Mouse (Mus musculus): ENCODE results near the gene Rarg. TPM values are rescaled to one million over a fixed set of nuclear protein-coding genes. Genes with fewer than 3 reads are reported as not detected.

Rarg gene
- total RNA-seq (2023): 10 to 100 TPM; 41.1 to 42.1 TPM

GRCm38 (mm10) chr15:102257202-102258075, at the start of gene Rarg:
Gene Rarg, minus strand, starts transcription at chr15:102257517.

GRCm38 (mm10) chr15:102295633-102296367, 38.5 kb upstream of the Rarg start, which contains the start of gene Espl1:
Gene Espl1, plus strand, starts transcription at chr15:102296266.

GRCm38 (mm10) chr15:102279092-102279782, 21.9 kb upstream of the Rarg start, which contains the start of gene Mfsd5:
Gene Mfsd5, plus strand, starts transcription at chr15:102279454.

GRCm38 (mm10) chr15:102270274-102270960, 13.1 kb upstream of the Rarg start, which contains the start of gene Gm9918:
Gene Gm9918, plus strand, starts transcription at chr15:102270563.

GRCm38 (mm10) chr15:102231748-102232147, 25.6 kb downstream of the Rarg start, which contains the start of gene Itgb7:
Gene Itgb7, minus strand, starts transcription at chr15:102231944.

GRCm38 (mm10) chr15:102204674-102205505, 52.4 kb downstream of the Rarg start, which contains the start of gene Csad:
Gene Csad, minus strand, starts transcription at chr15:102204724.

GRCm38 (mm10) chr15:102202971-102203834, 54.1 kb downstream of the Rarg start, which contains the start of gene Zfp740:
Gene Zfp740, plus strand, starts transcription at chr15:102203249.

Other genes with a start within 250 kb of the Rarg start
- gene Krt18, start 229.3 kb downstream of the Rarg start, total RNA-seq (2023): under 1 TPM; 0.46 to 0.94 TPM
- gene Eif4b, start 183.7 kb downstream of the Rarg start, total RNA-seq (2023): 100 to 1,000 TPM; 134 to 139 TPM
- gene Tns2, start 157.1 kb downstream of the Rarg start, total RNA-seq (2023): under 1 TPM; 0.53 to 0.64 TPM
- gene Spryd3, start 121.3 kb downstream of the Rarg start, total RNA-seq (2023): 10 to 100 TPM; 23.0 to 23.2 TPM
- gene Igfbp6, start 113.2 kb downstream of the Rarg start, total RNA-seq (2023): under 1 TPM; 0.31 to 0.38 TPM
- 1 to 10 TPM; 1.6 to 1.8 TPM for gene Soat2, start 107.0 kb downstream of the Rarg start, total RNA-seq (2023)
- gene Zfp740, start 54.3 kb downstream of the Rarg start, total RNA-seq (2023): 10 to 100 TPM; 74.2 to 76.8 TPM
- 10 to 100 TPM; 16.8 to 20.8 TPM for gene Csad, start 52.8 kb downstream of the Rarg start, total RNA-seq (2023)
- 100 to 1,000 TPM; 220 to 236 TPM for gene Itgb7, start 25.6 kb downstream of the Rarg start, total RNA-seq (2023)
- gene Gm9918, start 13.0 kb upstream of the Rarg start, total RNA-seq (2023): not detected
- gene Mfsd5, start 21.9 kb upstream of the Rarg start, total RNA-seq (2023): 10 to 100 TPM; 34.6 to 35.3 TPM
- 10 to 100 TPM; 46.9 to 47.3 TPM for gene Espl1, start 38.7 kb upstream of the Rarg start, total RNA-seq (2023)
- gene Pfdn5, start 68.6 kb upstream of the Rarg start, total RNA-seq (2023): 100 to 1,000 TPM; 250 to 257 TPM
- gene Myg1, start 74.2 kb upstream of the Rarg start, total RNA-seq (2023): 10 to 100 TPM; 33.5 to 38.1 TPM
- gene Aaas, start 93.3 kb upstream of the Rarg start, total RNA-seq (2023): 10 to 100 TPM; 34.6 to 43.0 TPM
- gene Sp7, start 109.7 kb upstream of the Rarg start, total RNA-seq (2023): under 1 TPM; 0.68 to 0.84 TPM
- gene Sp1, start 148.6 kb upstream of the Rarg start, total RNA-seq (2023): 100 to 1,000 TPM; 108 to 111 TPM
- gene Amhr2, start 187.8 kb upstream of the Rarg start, total RNA-seq (2023): 1 to 10 TPM in 1 of 2 experiments, not detected in 1; 2.0 TPM
- 100 to 1,000 TPM; 305 to 384 TPM for gene Prr13, start 201.5 kb upstream of the Rarg start, total RNA-seq (2023)
- gene Pcbp2, start 213.0 kb upstream of the Rarg start, total RNA-seq (2023): 100 to 1,000 TPM; 519 to 536 TPM
- gene Gm10337, start 246.2 kb upstream of the Rarg start, total RNA-seq (2023): 1 to 10 TPM; 4.9 to 5.8 TPM

All from neutrophil, adult 83 days (primary cell).